Mouse (Mus musculus) megakaryocyte-erythroid progenitor cell, adult 5-6 weeks (primary cell): ENCODE results near the gene Kansl3. TPM values are rescaled to one million over a fixed set of nuclear protein-coding genes. Genes with fewer than 3 reads are reported as not detected.

Source experiments
- ATAC-seq: replicated peaks from 2 replicates; pipeline ENCODE4 v1.8.0; 2016; ENCODE audit warnings: mild to moderate bottlenecking, inconsistent platforms; ENCODE audit not compliant: severe bottlenecking, poor library complexity, low FRiP score, low TSS enrichment
- total RNA-seq, 2 experiments: library from RNA; stranded (forward) in 1 of 2; stranded (reverse) in 1 of 2; fragments of 200-1000, 215-1000 nt in 1 of 2; fragments of >200 nt in 1 of 2; fragmentation: Nextera tagmentation in 1 of 2; gene quantifications; 2 replicates each; pipeline ENCODE4 v1.2.3; 2014 to 2017

Gene Kansl3
- total RNA-seq, 2 experiments from 2014 or later, result 24.6 to 42.5 TPM

- ATAC-seq, result no peak
These were observed 69.9 kb downstream of the Kansl3 start for GRCm38 (mm10) chr1:36299126-36299525.

DNA sequence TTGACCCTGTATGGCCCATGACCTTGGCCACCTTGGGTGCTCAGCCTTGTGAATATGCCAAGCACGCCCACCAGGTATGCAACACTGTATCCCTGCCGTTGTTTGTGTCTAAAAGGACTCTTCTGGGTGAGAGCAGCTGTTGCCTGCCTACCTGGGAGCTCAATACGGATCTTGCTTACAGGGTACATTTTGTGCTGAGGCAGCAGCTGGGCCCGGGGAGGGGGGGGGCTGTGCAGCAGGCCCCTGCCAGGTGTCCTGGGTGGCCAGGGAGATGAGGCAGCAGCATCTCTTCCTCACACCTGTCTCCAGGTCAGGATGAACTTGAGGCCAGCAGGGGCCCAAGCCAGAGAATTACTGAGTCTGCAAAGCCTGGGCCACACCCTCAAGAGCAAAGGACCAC is 70.9 kb downstream of the Kansl3 start:
- no peak for ATAC-seq

GRCm38 (mm10) chr1:36296466-36297149 is 72.4 kb downstream of the Kansl3 start:
- ATAC-seq, result no peak; the same call in 1 of the 2 replicates

DNA sequence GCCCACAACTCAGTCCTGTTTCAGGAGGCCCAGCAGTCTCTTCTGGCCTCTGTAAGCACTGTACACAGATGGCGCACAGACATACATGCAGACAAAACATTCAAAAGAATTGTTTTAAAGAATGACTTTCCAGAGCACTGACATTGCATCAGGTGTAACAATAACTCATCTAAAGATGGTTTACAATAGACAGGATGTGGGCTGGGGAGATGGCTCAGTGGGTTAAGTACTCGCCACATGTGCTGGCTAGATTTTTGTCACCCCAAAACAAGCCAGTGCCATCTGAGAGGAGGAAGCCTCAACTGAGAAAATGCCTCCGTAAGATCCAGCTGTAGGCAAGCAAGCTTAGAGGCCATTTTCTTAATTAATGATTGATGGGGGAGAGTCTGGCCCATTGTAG is 74.6 kb downstream of the Kansl3 start:
- ATAC-seq, result no peak

DNA sequence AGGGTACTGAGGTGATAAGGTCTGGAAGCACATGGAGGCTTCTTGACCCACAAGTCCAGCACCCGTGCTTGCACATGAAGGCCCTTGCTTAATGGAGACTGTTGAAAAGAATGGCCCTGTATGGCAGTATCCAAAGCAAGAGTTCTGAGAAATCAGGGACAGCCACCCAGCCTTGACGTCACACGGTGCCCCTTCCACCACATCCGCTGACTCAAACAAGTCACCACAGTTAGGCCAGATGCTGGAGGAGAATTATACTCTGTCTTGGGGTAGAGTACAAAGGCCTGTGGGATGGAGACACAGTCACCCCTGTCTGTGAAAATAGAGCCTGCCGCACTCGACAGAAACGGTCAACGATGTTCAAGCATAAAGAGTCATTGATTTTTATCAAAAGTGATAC is 75.5 kb downstream of the Kansl3 start:
- no peak for ATAC-seq

Other genes starting within 250 kb of the Kansl3 start
- gene Uggt1, start 124.5 kb downstream of the Kansl3 start, total RNA-seq (2014; fragmentation: Nextera tagmentation), result 48.7 and 55.4 TPM in 2 replicates
- gene Uggt1, start 124.5 kb downstream of the Kansl3 start, total RNA-seq (2017), result 54.7 and 89.5 TPM in 2 replicates
- gene Neurl3, start 94.5 kb downstream of the Kansl3 start, total RNA-seq (2014; fragmentation: Nextera tagmentation), result 5.4 and 5.5 TPM in 2 replicates
- 7.4 and 7.8 TPM in 2 replicates for gene Neurl3, start 94.5 kb downstream of the Kansl3 start, total RNA-seq (2017)
- 6.0 and 7.6 TPM in 2 replicates for gene Arid5a, start 61.4 kb downstream of the Kansl3 start, total RNA-seq (2014; fragmentation: Nextera tagmentation)
- 3.2 and 4.3 TPM in 2 replicates for gene Arid5a, start 61.4 kb downstream of the Kansl3 start, total RNA-seq (2017)
- not detected in 2 replicates for gene Fer1l5, start 3.1 kb upstream of the Kansl3 start, total RNA-seq (2014; fragmentation: Nextera tagmentation)
- gene Fer1l5, start 3.1 kb upstream of the Kansl3 start, total RNA-seq (2017), result not detected in 2 replicates
- 9.3 and 13.5 TPM in 2 replicates for gene Lman2l, start 76.1 kb upstream of the Kansl3 start, total RNA-seq (2014; fragmentation: Nextera tagmentation)
- gene Lman2l, start 76.1 kb upstream of the Kansl3 start, total RNA-seq (2017), result 1.8 and 7.4 TPM in 2 replicates
- 2.7 and 3.3 TPM in 2 replicates for gene Cnnm4, start 102.4 kb upstream of the Kansl3 start, total RNA-seq (2014; fragmentation: Nextera tagmentation)
- 2.6 and 3.0 TPM in 2 replicates for gene Cnnm4, start 102.4 kb upstream of the Kansl3 start, total RNA-seq (2017)
- 12.6 and 15.9 TPM in 2 replicates for gene Cnnm3, start 142.7 kb upstream of the Kansl3 start, total RNA-seq (2014; fragmentation: Nextera tagmentation)
- 8.3 and 8.8 TPM in 2 replicates for gene Cnnm3, start 142.7 kb upstream of the Kansl3 start, total RNA-seq (2017)
- gene Ankrd23, start 167.7 kb upstream of the Kansl3 start, total RNA-seq (2014; fragmentation: Nextera tagmentation), result 2.5 and 10.5 TPM in 2 replicates
- gene Ankrd23, start 167.7 kb upstream of the Kansl3 start, total RNA-seq (2017), result 0.30 and 8.3 TPM in 2 replicates
- 2.4 TPM in 1 of 2 replicates, not detected in the other for gene Gm42417, start 170.2 kb upstream of the Kansl3 start, total RNA-seq (2014; fragmentation: Nextera tagmentation)
- 0.61 TPM in 1 of 2 replicates, not detected in the other for gene Gm42417, start 170.2 kb upstream of the Kansl3 start, total RNA-seq (2017)
- 7.7 and 9.3 TPM in 2 replicates for gene Ankrd39, start 178.3 kb upstream of the Kansl3 start, total RNA-seq (2014; fragmentation: Nextera tagmentation)
- gene Ankrd39, start 178.3 kb upstream of the Kansl3 start, total RNA-seq (2017), result 3.1 and 4.0 TPM in 2 replicates
- 0.17 and 1.6 TPM in 2 replicates for gene Sema4c, start 189.2 kb upstream of the Kansl3 start, total RNA-seq (2014; fragmentation: Nextera tagmentation)
- gene Sema4c, start 189.2 kb upstream of the Kansl3 start, total RNA-seq (2017), result 0.50 and 0.70 TPM in 2 replicates